Comparison of ENCODE assay signal across 8 mouse cellular contexts in genomic region chr5:120131600-120131999, GRCm38 (mm10). TPM values are rescaled to one million over a fixed set of nuclear protein-coding genes. Genes with fewer than 3 reads are reported as not detected.
A peak's percentile ranks its signal among the peaks of the same experiment; 100 is the strongest.
DNase-seq lines count a peak whose midpoint lies in the region; ATAC-seq and TF ChIP-seq lines count a peak whose summit lies in the region.

No protein-coding gene starts in this region.

- no peak overlapping the region for H3K4me3 ChIP-seq in heart, adult 2 months
- H3K4me3 ChIP-seq in intestine, embryonic 16.5 days (ENCODE audit: low read length), result no peak overlapping the region

- no peak overlapping the region for H3K27ac ChIP-seq in heart, adult 2 months
- no peak overlapping the region for H3K27ac ChIP-seq in intestine, embryonic 16.5 days (ENCODE audit: low read length)

- no peaks in the 10 kb centered on the region for H3K4me1 ChIP-seq in heart, adult 2 months (ENCODE audit: control insufficient read depth, insufficient read depth, low read length)
- H3K4me1 ChIP-seq in intestine, embryonic 16.5 days (ENCODE audit: control insufficient read depth, insufficient read depth, low read length), result no peaks in the 10 kb centered on the region

- H3K9me3 ChIP-seq in intestine, embryonic 16.5 days (ENCODE audit: control insufficient read depth, low read length), result no peaks in the 10 kb centered on the region

- H3K27me3 ChIP-seq in heart, adult 2 months (ENCODE audit: control insufficient read depth, insufficient read depth, low read length), result no peaks in the 10 kb centered on the region
- H3K27me3 ChIP-seq in intestine, embryonic 16.5 days (replicated peaks; ENCODE audit: control insufficient read depth, insufficient read depth, low read length), result no peaks in the 10 kb centered on the region

- ATAC-seq in frontal cortex, adult (ENCODE audit: low TSS enrichment), result no peak
- no peak for ATAC-seq in intestine, embryonic 16.5 days

- no peak for TF ChIP-seq EP300 in heart, adult 2 months (IDR thresholded peaks at IDR 0.05; ENCODE audit: insufficient read depth, low read depth, low read length)

- H3K9ac ChIP-seq in heart, adult 2 months (ENCODE audit: low read depth, low read length), result no peak overlapping the region
- H3K9ac ChIP-seq in intestine, embryonic 16.5 days (ENCODE audit: low read depth, low read length), result no peak overlapping the region

- no peak for DNase-seq in heart, adult 2 months
- no peak for DNase-seq in heart, adult 8-10 months (ENCODE audit: low spot score)
- peak; percentile 19 for DNase-seq in urinary bladder, postnatal 25 days (ENCODE audit: low spot score)
- no peak for DNase-seq in urinary bladder, postnatal 4 days (ENCODE audit: low spot score in 2 of 2)
- DNase-seq in gastrocnemius, postnatal 14 days, result peak; percentile 32
- DNase-seq in retina, embryonic 14.5 days (ENCODE audit: low spot score), result peak; percentile 76

- no peak for TF ChIP-seq POLR2A in heart, adult 2 months (IDR thresholded peaks at IDR 0.05; ENCODE audit: insufficient read depth, low read depth, low read length)

- WGBS in heart, adult 2 months, result 66% methylated on average over 5 of the region's 5 CpGs
- WGBS in intestine, embryonic 16.5 days, result 63% methylated on average over 5 of the region's 5 CpGs

- intact Hi-C loops in heart, adult 2 months (cut with DNase I), result no loop called here
- intact Hi-C loops in gastrocnemius, postnatal 14 days (cut with DNase I; ENCODE audit: low total_unique reads), result no loop called here

- no peak overlapping the region for H3K4me2 ChIP-seq in intestine, embryonic 16.5 days (ENCODE audit: low read depth, low read length)

- no peaks in the 10 kb centered on the region for H3K79me2 ChIP-seq in heart, adult 2 months (replicated peaks; ENCODE audit: control insufficient read depth, insufficient read depth, low read length)

- H3K36me3 ChIP-seq in heart, adult 2 months (ENCODE audit: control insufficient read depth, insufficient read depth, low read length), result no peaks in the 10 kb centered on the region
- H3K36me3 ChIP-seq in intestine, embryonic 16.5 days (ENCODE audit: control insufficient read depth, insufficient read depth, low read length), result peaks cover 25% of the 10 kb centered on the region

- peak; percentile 76 for TF ChIP-seq CTCF in heart, adult 2 months (IDR thresholded peaks at IDR 0.05)

RNA-seq across cellular contexts. Expression of gene Rbm19, which starts 15.3 kb away (rescaled TPM):
- total RNA-seq in heart, adult 2 months (2021), result 10 to 100 TPM; 19.6 to 22.1 TPM
- polyA plus RNA-seq in heart, adult 2 months (2012; rRNA removed), result 8.6 and 11.6 TPM in 2 replicates
- total RNA-seq in heart, adult 8-10 months (2022), result 10 to 100 TPM; 18.9 to 25.9 (median 21.1) TPM
- 10 to 100 TPM; 14.4 to 18.6 TPM for total RNA-seq in gastrocnemius, postnatal 14 days (2021)
- 21.6 and 23.5 TPM in 2 replicates for polyA plus RNA-seq in intestine, embryonic 16.5 days (2015; fragmentation: Nextera tagmentation; extraction: Ambion mirVana)

Comparison
In these comparisons a context has a peak if more than half of its experiments do, and no peak if none do; other contexts are left out.
1. DNase-seq: peak in urinary bladder, postnatal 25 days (single experiment), gastrocnemius, postnatal 14 days (single experiment) and retina, embryonic 14.5 days (single experiment); none in heart, adult 2 months (0 of 2), heart, adult 8-10 months (single experiment) and urinary bladder, postnatal 4 days (0 of 2).